Mouse (Mus musculus): ENCODE data around the gene D430042O09Rik.

DNA sequence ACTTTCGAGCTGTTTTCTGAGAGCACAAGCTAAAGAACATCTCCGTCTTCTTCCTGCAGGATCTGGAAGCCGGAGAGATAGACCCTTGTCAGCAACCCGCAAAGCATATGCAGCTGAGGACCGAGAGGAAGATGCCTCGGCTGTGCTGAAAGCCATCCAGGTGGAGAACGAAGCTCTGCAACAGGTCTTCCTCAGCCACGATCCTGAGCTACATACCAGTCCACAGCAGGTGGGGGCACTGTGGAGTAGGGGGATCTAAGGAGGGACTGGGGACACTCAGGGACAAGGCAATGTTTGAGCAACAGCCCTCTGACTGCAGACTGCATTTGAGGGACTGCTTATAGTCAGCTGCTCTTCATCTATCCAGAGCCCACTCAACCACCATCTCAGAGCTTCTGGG lies 105.0 kb downstream of the D430042O09Rik start:
- TF ChIP-seq CTCF (IDR thresholded peaks at IDR 0.05; ENCODE audit: low read depth) (no peak), EP300 (IDR thresholded peaks at IDR 0.05; ENCODE audit: low read depth) (no peak)
